In genomic region chr3:121604081-121604480, GRCm38 (mm10) we compare ENCODE assay signal across 12 mouse cellular contexts.
A peak's percentile ranks its signal among the peaks of the same experiment; 100 is the strongest.
DNase-seq lines count a peak whose midpoint lies in the region; ATAC-seq and TF ChIP-seq lines count a peak whose summit lies in the region.
"Had no signal": no experiment of that assay in that cellular context is flagged by ENCODE, and none has a peak within 500 bp of the region (broad histone marks: within the 10 kb centered on the region; RNA-seq: fewer than 3 reads in every experiment).

No protein-coding gene starts in this region.

- intact Hi-C loops in gastrocnemius, adult 2 months (cut with DNase I) = no loop called here

- 92% methylated on average over 9 of the region's 9 CpGs for WGBS in midbrain, postnatal 0 days

- TF ChIP-seq POLR2A in embryonic fibroblast, embryonic 13.5 days (IDR thresholded peaks at IDR 0.05; ENCODE audit: low read depth, low read length) = no peak

- H3K36me3 ChIP-seq in midbrain, postnatal 0 days (ENCODE audit: insufficient read depth, low read length) = no peaks in the 10 kb centered on the region
- H3K36me3 ChIP-seq: forebrain, embryonic 12.5 days had no signal

- no peak overlapping the region for H3K4me2 ChIP-seq in midbrain, postnatal 0 days (ENCODE audit: low read depth, low read length, poor library complexity, severe bottlenecking)
- H3K4me2 ChIP-seq: forebrain, embryonic 12.5 days had no signal

- no peak overlapping the region for H3K9ac ChIP-seq in midbrain, postnatal 0 days (replicated peaks; ENCODE audit: low read length, poor library complexity, severe bottlenecking)
- H3K9ac ChIP-seq: forebrain, embryonic 12.5 days had no signal

- H3K27ac ChIP-seq in gastrocnemius, adult 2 months = peak overlapping the region; percentile 43
- 0 out of 2 replicates have a peak overlapping the region, but pooled peaks have one; percentile 53 for H3K27ac ChIP-seq in embryonic fibroblast, embryonic 13.5 days (ENCODE audit: insufficient read depth, low read length)
- no peak overlapping the region for H3K27ac ChIP-seq in midbrain, postnatal 0 days (ENCODE audit: low read depth, low read length)
- H3K27ac ChIP-seq: forebrain, embryonic 12.5 days had no signal

- DNase-seq in gastrocnemius, adult 2 months = peak; percentile 44
- DNase-seq in gastrocnemius, postnatal 25 days = no peak
- DNase-seq in right cerebral cortex, postnatal 25 days = peak; percentile 32
- DNase-seq in right cerebral cortex, postnatal 14 days = no peak
- no peak for DNase-seq in midbrain, postnatal 0 days (ENCODE audit: low spot score)
- no peak for DNase-seq in testis, postnatal 10 days (ENCODE audit: low spot score)
- no peak for DNase-seq in heart, adult 8-10 months (ENCODE audit: low spot score)
- DNase-seq: kidney, adult 2 months; liver; thymus, adult 18-20 months had no signal

- no peak for TF ChIP-seq CTCF in gastrocnemius, adult 2 months (IDR thresholded peaks at IDR 0.05)
- TF ChIP-seq CTCF in embryonic fibroblast, embryonic 13.5 days (IDR thresholded peaks at IDR 0.05; ENCODE audit: borderline replicate concordance, insufficient read depth, low read length) = no peak
- no peak for TF ChIP-seq CTCF in midbrain, postnatal 0 days (IDR thresholded peaks at IDR 0.05)

- ATAC-seq in midbrain, postnatal 0 days (ENCODE audit: low FRiP score) = no peak

- no peak overlapping the region for H3K4me3 ChIP-seq in gastrocnemius, adult 2 months
- H3K4me3 ChIP-seq in embryonic fibroblast, embryonic 13.5 days (ENCODE audit: insufficient read depth, low read length) = no peak overlapping the region
- no peak overlapping the region for H3K4me3 ChIP-seq in midbrain, postnatal 0 days (ENCODE audit: low read depth, low read length)
- H3K4me3 ChIP-seq: forebrain, embryonic 12.5 days had no signal

- H3K27me3 ChIP-seq in midbrain, postnatal 0 days (ENCODE audit: insufficient read depth, low read length) = no peaks in the 10 kb centered on the region
- H3K27me3 ChIP-seq: forebrain, embryonic 12.5 days had no signal

- no peaks in the 10 kb centered on the region for H3K9me3 ChIP-seq in midbrain, postnatal 0 days (ENCODE audit: low read length)
- H3K9me3 ChIP-seq: forebrain, embryonic 12.5 days had no signal

- peaks cover 16% of the 10 kb centered on the region for H3K4me1 ChIP-seq in embryonic fibroblast, embryonic 13.5 days (ENCODE audit: control insufficient read depth, insufficient read depth, low read length)
- no peaks in the 10 kb centered on the region for H3K4me1 ChIP-seq in midbrain, postnatal 0 days (ENCODE audit: insufficient read depth, low read length)
- H3K4me1 ChIP-seq: forebrain, embryonic 12.5 days had no signal

Comparison
In these comparisons a context has a peak if more than half of its experiments do, and no peak if none do; other contexts are left out.
1. DNase-seq: peak in gastrocnemius, adult 2 months (single experiment) and right cerebral cortex, postnatal 25 days (single experiment); none in gastrocnemius, postnatal 25 days (single experiment), right cerebral cortex, postnatal 14 days (single experiment), midbrain, postnatal 0 days (single experiment), testis, postnatal 10 days (single experiment) and heart, adult 8-10 months (single experiment).